Mouse (Mus musculus): ENCODE data around the gene Lrch3.

- TF ChIP-seq CTCF (IDR thresholded peaks at IDR 0.05; ENCODE audit: borderline replicate concordance, insufficient read depth, low read length): no peak
- no peak for TF ChIP-seq POLR2A (IDR thresholded peaks at IDR 0.05; ENCODE audit: low read depth, low read length)
Observed at GRCm38 (mm10) chr16:32953806-32954205, 39.9 kb downstream of the Lrch3 start.
